Mouse (Mus musculus) heart, embryonic 13.5 days (tissue): ENCODE measurements around the gene Large1. TPM values are rescaled to one million over a fixed set of nuclear protein-coding genes. Genes with fewer than 3 reads are reported as not detected.

Source experiments
- ATAC-seq: fragments of 200-750 bp; cut with Nextera tagmentation; 2 replicates; pipeline ENCODE4 v1.8.0; 2017; ENCODE audit warnings: moderate TSS enrichment; ENCODE audit not compliant: insufficient number of reproducible peaks, low FRiP score, low TSS enrichment; ENCODE audit errors: extremely low read depth
- H3K27ac ChIP-seq: fragments of 300-500 bp; sonication (generic); replicated peaks from 2 replicates; pipeline ENCODE4 v1.5.1; 2015; ENCODE audit warnings: moderate library complexity, mild to moderate bottlenecking, inconsistent platforms
- H3K27me3 ChIP-seq: fragments of 300-500 bp; sonication (generic); replicated peaks from 2 replicates; pipeline ENCODE4 v1.6.1; 2015; ENCODE audit warnings: mild to moderate bottlenecking, inconsistent platforms
- H3K36me3 ChIP-seq: fragments of 300-500 bp; sonication (generic); 2 replicates; pipeline ENCODE4 v1.6.1; 2015; ENCODE audit warnings: mild to moderate bottlenecking, inconsistent platforms
- H3K4me1 ChIP-seq: fragments of 300-500 bp; sonication (generic); 2 replicates; pipeline ENCODE4 v1.6.1; 2015; ENCODE audit warnings: inconsistent platforms
- H3K4me2 ChIP-seq: fragments of 300-500 bp; sonication (generic); 2 replicates; pipeline ENCODE4 v1.6.1; 2015; ENCODE audit warnings: inconsistent platforms, mild to moderate bottlenecking, moderate library complexity
- H3K4me3 ChIP-seq: fragments of 300-500 bp; sonication (generic); 2 replicates; pipeline ENCODE4 v1.5.1; 2015; ENCODE audit warnings: moderate library complexity, mild to moderate bottlenecking, inconsistent platforms
- H3K9ac ChIP-seq: fragments of 300-500 bp; sonication (generic); 2 replicates; pipeline ENCODE4 v1.6.1; 2015; ENCODE audit warnings: inconsistent platforms, mild to moderate bottlenecking, moderate library complexity
- H3K9me3 ChIP-seq: fragments of 300-500 bp; sonication (generic); 2 replicates; pipeline ENCODE4 v1.6.1; 2016; ENCODE audit warnings: inconsistent platforms
- WGBS: fragments of 180-500 bp; shearing (Covaris S2); methylation state at CpG from one replicate; pipeline ENCODE4 v1.1.7; 2015; ENCODE audit warnings: mixed read lengths; 5-methylcytosine and 5-hydroxymethylcytosine counted together
- polyA plus RNA-seq: library from polyadenylated mRNA; unstranded; fragments of >200 nt; fragmentation: Nextera tagmentation; extraction: Ambion mirVana; gene quantifications from 2 replicates; pipeline ENCODE4 v1.2.1, GENCODE M21; 2015

Large1 gene
- polyA plus RNA-seq, 1 experiment from 2014 or later, result 6.0 TPM

DNA sequence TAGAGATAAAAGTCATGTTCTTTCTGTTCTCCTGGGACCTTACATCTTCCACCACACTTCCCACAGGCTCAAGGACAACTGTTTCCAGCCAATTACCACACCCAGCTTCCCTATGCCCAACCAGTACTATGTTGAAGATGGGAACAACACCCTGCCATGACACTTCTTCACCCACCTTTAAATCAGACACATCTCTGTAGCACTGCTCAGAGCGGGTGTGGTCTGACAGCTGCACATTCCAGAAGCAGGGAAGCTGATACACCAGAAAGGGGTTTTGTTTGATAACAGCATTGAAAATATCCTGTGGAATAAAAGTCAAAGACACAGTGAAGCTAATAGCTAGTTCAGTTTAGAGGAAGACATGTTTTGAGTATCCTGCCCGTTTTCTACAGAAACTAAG is 470.3 kb downstream of the Large1 start:
- no peak overlapping the region for H3K9ac ChIP-seq
- WGBS, result 74% methylated on average over 2 of the region's 2 CpGs
- no peaks in the 10 kb centered on the region for H3K27me3 ChIP-seq
- no peak overlapping the region for H3K27ac ChIP-seq
- H3K36me3 ChIP-seq, result peaks cover 25% of the 10 kb centered on the region
- 0 out of 2 replicates have a peak, but pooled peaks cover 2% of the 10 kb centered on the region for H3K4me1 ChIP-seq
- no peak overlapping the region for H3K4me2 ChIP-seq
- no peak overlapping the region for H3K4me3 ChIP-seq
- ATAC-seq, result no peak
- H3K9me3 ChIP-seq, result no peaks in the 10 kb centered on the region

GRCm38 (mm10) chr8:72873411-72873810 is 479.9 kb downstream of the Large1 start:
- no peak for ATAC-seq
- H3K9ac ChIP-seq, result no peak overlapping the region
- 75% methylated on average over 2 of the region's 2 CpGs for WGBS
- H3K4me1 ChIP-seq, result no peaks in the 10 kb centered on the region
- no peak overlapping the region for H3K4me3 ChIP-seq
- no peak overlapping the region for H3K4me2 ChIP-seq
- no peaks in the 10 kb centered on the region for H3K9me3 ChIP-seq
- H3K27ac ChIP-seq, result no peak overlapping the region
- peaks cover 7% of the 10 kb centered on the region for H3K36me3 ChIP-seq
- H3K27me3 ChIP-seq, result no peaks in the 10 kb centered on the region

GRCm38 (mm10) chr8:72846881-72847280 is 506.5 kb downstream of the Large1 start:
- Histone ChIP-seq H3K36me3 (peaks cover 21% of the 10 kb centered on the region), H3K4me1 (no peaks in the 10 kb centered on the region)
- no peak for ATAC-seq

DNA sequence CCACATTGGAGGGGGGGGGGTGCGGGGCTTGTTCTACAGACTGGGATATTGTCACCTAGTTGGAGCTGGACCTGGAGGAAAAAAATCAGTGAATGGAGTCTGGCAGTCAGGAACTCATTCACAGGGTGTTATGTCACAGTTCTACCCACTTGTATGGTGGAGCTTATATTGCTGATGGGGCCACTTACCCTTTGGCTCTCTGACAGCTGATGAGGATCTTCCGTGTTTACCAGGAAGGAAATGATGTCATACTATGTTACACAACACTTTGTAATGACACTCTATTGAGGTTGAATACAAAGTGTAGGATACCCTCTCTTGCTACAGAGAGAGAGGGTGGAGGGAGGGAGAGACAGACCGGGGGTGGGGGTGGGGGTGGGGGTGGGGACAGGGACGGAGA is 517.5 kb downstream of the Large1 start:
- WGBS, result 81% methylated on average over 4 of the region's 4 CpGs
- peaks cover 18% of the 10 kb centered on the region for H3K36me3 ChIP-seq
- H3K4me2 ChIP-seq, result no peak overlapping the region
- H3K27ac ChIP-seq, result no peak overlapping the region
- no peak overlapping the region for H3K4me3 ChIP-seq
- H3K27me3 ChIP-seq, result no peaks in the 10 kb centered on the region
- no peak overlapping the region for H3K9ac ChIP-seq
- peaks cover 7% of the 10 kb centered on the region; the same call in 1 of the 2 replicates for H3K4me1 ChIP-seq
- no peak for ATAC-seq
- H3K9me3 ChIP-seq, result no peaks in the 10 kb centered on the region

More at GRCm38 (mm10) chr8:72846881-72847280, 506.5 kb downstream of the Large1 start:
- Histone ChIP-seq H3K27ac (no peak overlapping the region), H3K4me2 (no peak overlapping the region), H3K4me3 (no peak overlapping the region), H3K9ac (no peak overlapping the region), H3K9me3 (no peaks in the 10 kb centered on the region), H3K27me3 (no peaks in the 10 kb centered on the region)

DNA sequence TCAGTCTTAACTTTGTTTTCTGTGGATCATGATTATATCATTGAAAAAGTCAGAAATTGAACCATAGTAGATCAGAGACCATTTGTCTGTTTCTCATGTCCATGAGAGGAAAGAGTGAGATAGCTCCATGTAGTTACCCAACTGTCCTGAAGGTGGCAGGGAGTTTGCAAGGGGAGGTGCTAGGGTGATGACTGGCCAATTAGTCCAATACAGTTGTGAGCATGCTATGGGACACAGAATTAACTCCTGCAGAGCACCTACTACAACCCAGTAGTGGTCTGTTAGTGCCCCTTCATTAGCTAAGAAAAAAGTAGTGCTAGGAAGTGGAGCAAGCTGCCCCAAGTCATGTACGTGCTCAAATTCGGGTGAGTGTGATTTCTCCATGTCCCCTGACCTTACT is 520.2 kb downstream of the Large1 start:
- WGBS, result 74% methylated on average over 2 of the region's 2 CpGs
- no peak overlapping the region for H3K4me2 ChIP-seq
- no peak overlapping the region for H3K27ac ChIP-seq
- H3K27me3 ChIP-seq, result no peaks in the 10 kb centered on the region
- no peaks in the 10 kb centered on the region for H3K9me3 ChIP-seq
- H3K9ac ChIP-seq, result no peak overlapping the region
- no peak overlapping the region for H3K4me3 ChIP-seq
- H3K36me3 ChIP-seq, result peaks cover 18% of the 10 kb centered on the region
- ATAC-seq, result no peak
- H3K4me1 ChIP-seq, result peaks cover 7% of the 10 kb centered on the region; the same call in 1 of the 2 replicates

- Histone ChIP-seq H3K4me3 (no peak overlapping the region), H3K4me2 (no peak overlapping the region), H3K4me1 (peaks cover 7% of the 10 kb centered on the region; the same call in 1 of the 2 replicates), H3K27me3 (no peaks in the 10 kb centered on the region), H3K27ac (no peak overlapping the region), H3K36me3 (peaks cover 11% of the 10 kb centered on the region), H3K9me3 (no peaks in the 10 kb centered on the region), H3K9ac (no peak overlapping the region)
- WGBS, result 63% methylated on average over 1 of the region's 1 CpGs
- no peak for ATAC-seq
These were observed 521.0 kb downstream of the Large1 start for GRCm38 (mm10) chr8:72832371-72832770.

- WGBS, result 83% methylated on average over 5 of the region's 5 CpGs
- H3K27ac ChIP-seq, result no peak overlapping the region
- H3K36me3 ChIP-seq, result peaks cover 23% of the 10 kb centered on the region
These were observed 535.5 kb downstream of the Large1 start for GRCm38 (mm10) chr8:72817655-72818349.

GRCm38 (mm10) chr8:72816679-72817078 is 536.7 kb downstream of the Large1 start:
- Histone ChIP-seq H3K4me1 (no peaks in the 10 kb centered on the region), H3K4me3 (no peak overlapping the region), H3K9me3 (no peaks in the 10 kb centered on the region), H3K27ac (no peak overlapping the region), H3K36me3 (peaks cover 23% of the 10 kb centered on the region), H3K9ac (no peak overlapping the region), H3K27me3 (no peaks in the 10 kb centered on the region), H3K4me2 (no peak overlapping the region)
- no peak for ATAC-seq

More at GRCm38 (mm10) chr8:72817655-72818349, 535.5 kb downstream of the Large1 start:
- Histone ChIP-seq H3K9ac (no peak overlapping the region), H3K4me3 (no peak overlapping the region), H3K4me1 (no peaks in the 10 kb centered on the region), H3K4me2 (no peak overlapping the region), H3K9me3 (no peaks in the 10 kb centered on the region), H3K27me3 (no peaks in the 10 kb centered on the region)
- ATAC-seq, result no peak

DNA sequence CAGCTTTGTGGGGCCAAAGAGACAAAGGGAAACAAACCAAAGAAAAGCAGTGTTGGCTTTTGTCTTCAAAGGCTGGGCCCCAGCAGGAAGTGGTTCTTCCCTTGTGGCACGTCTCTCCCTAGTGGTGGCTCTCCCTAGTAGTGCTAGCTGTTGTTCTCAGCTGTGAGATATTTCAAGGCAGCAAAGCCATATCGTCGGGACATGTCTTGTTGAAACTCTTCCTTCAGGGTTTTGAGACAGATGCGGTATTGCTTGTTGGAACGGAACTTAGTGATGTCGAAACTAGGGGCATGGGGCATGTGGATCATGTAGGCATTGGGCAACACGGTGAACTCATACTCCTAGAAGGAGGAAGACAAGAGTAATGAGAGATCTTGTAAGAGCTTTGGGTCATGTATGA is 537.7 kb downstream of the Large1 start:
- WGBS, result 76% methylated on average over 7 of the region's 7 CpGs
- no peak for ATAC-seq
- Histone ChIP-seq H3K36me3 (peaks cover 23% of the 10 kb centered on the region), H3K4me2 (no peak overlapping the region), H3K4me1 (no peaks in the 10 kb centered on the region), H3K4me3 (no peak overlapping the region), H3K9me3 (no peaks in the 10 kb centered on the region), H3K27ac (no peak overlapping the region), H3K9ac (no peak overlapping the region), H3K27me3 (no peaks in the 10 kb centered on the region)

GRCm38 (mm10) chr8:72812690-72813089 is 540.6 kb downstream of the Large1 start:
- H3K4me3 ChIP-seq, result no peak overlapping the region
- no peak overlapping the region for H3K4me2 ChIP-seq
- no peak overlapping the region for H3K9ac ChIP-seq
- peaks cover 18% of the 10 kb centered on the region for H3K36me3 ChIP-seq
- no peak for ATAC-seq
- no peaks in the 10 kb centered on the region for H3K4me1 ChIP-seq
- no peaks in the 10 kb centered on the region for H3K27me3 ChIP-seq
- 80% methylated on average over 3 of the region's 3 CpGs for WGBS
- H3K9me3 ChIP-seq, result no peaks in the 10 kb centered on the region
- no peak overlapping the region for H3K27ac ChIP-seq

DNA sequence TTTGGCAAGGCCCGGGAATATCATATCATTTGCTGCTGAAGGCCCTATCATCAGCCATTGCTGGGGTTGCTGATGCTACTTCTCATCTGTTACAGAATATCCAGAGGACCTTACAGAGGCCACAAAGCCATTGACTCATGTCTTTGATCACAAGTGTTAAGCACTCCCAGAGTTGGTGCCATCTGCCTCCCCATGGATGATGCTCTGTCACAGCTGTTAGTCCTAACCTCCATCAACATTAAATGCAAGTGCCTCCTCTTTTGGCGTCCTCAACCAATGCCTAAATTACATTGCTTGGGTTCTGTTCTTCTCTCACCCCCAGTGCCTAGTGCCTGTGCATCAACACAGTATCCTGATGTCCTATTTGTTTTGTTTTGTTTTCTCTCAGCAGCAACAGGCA is 551.8 kb downstream of the Large1 start:
- Histone ChIP-seq H3K27ac (no peak overlapping the region), H3K4me1 (no peaks in the 10 kb centered on the region), H3K9me3 (peaks cover 5% of the 10 kb centered on the region; the same call in 1 of the 2 replicates), H3K27me3 (no peaks in the 10 kb centered on the region), H3K9ac (no peak overlapping the region), H3K4me3 (no peak overlapping the region), H3K4me2 (no peak overlapping the region), H3K36me3 (no peaks in the 10 kb centered on the region)
- ATAC-seq, result no peak
- 69% methylated on average over 2 of the region's 2 CpGs for WGBS

- H3K9ac ChIP-seq, result no peak overlapping the region
- H3K27me3 ChIP-seq, result no peaks in the 10 kb centered on the region
- H3K27ac ChIP-seq, result no peak overlapping the region
- no peaks in the 10 kb centered on the region for H3K4me1 ChIP-seq
- 80% methylated on average over 4 of the region's 4 CpGs for WGBS
- no peak overlapping the region for H3K4me3 ChIP-seq
- H3K36me3 ChIP-seq, result no peaks in the 10 kb centered on the region
- no peaks in the 10 kb centered on the region for H3K9me3 ChIP-seq
- H3K4me2 ChIP-seq, result no peak overlapping the region
- ATAC-seq, result no peak
These were observed 572.7 kb downstream of the Large1 start for GRCm38 (mm10) chr8:72780644-72781043.
